Mouse (Mus musculus): ENCODE measurements around the gene Aff3. TPM values are rescaled to one million over a fixed set of nuclear protein-coding genes. Genes with fewer than 3 reads are reported as not detected.
"Not testable (repeated sequence)": the region's sequence is repeated elsewhere in the genome, so short reads cannot be mapped to it uniquely, and the experiment has no call there.

Gene Aff3
- polyA plus RNA-seq, 1 experiment from 2014 or later = 20.6 TPM

GRCm38 (mm10) chr1:38439751-38440470 is 224.8 kb downstream of the Aff3 start:
- Histone ChIP-seq H3K4me2 (replicated peaks) (0 out of 2 replicates have a peak overlapping the region, but pooled peaks have one; percentile 11), H3K9ac (no peak overlapping the region), H3K9me3 (no peaks in the 10 kb centered on the region), H3K27ac (no peak overlapping the region), H3K36me3 (no peaks in the 10 kb centered on the region), H3K27me3 (no peaks in the 10 kb centered on the region), H3K4me1 (peaks cover 66% of the 10 kb centered on the region), H3K4me3 (no peak overlapping the region)
- no peak for ATAC-seq (ENCODE audit: low FRiP score, low read depth)
- WGBS = 20% methylated on average over 4 of the region's 4 CpGs

- Histone ChIP-seq H3K4me1 (peaks cover 66% of the 10 kb centered on the region), H3K36me3 (no peaks in the 10 kb centered on the region), H3K27ac (peak overlapping the region; percentile 28; the same call in 1 of the 2 replicates), H3K4me2 (replicated peaks) (0 out of 2 replicates have a peak overlapping the region, but pooled peaks have one; percentile 19), H3K9me3 (no peaks in the 10 kb centered on the region), H3K4me3 (no peak overlapping the region), H3K9ac (no peak overlapping the region), H3K27me3 (no peaks in the 10 kb centered on the region)
- WGBS = 36% methylated on average over 4 of the region's 4 CpGs
- ATAC-seq (ENCODE audit: low FRiP score, low read depth) = no peak
Observed at GRCm38 (mm10) chr1:38438447-38438846, 226.3 kb downstream of the Aff3 start.

- H3K36me3 ChIP-seq = no peaks in the 10 kb centered on the region
- ATAC-seq (ENCODE audit: low FRiP score, low read depth) = no peak
- H3K4me3 ChIP-seq = no peak overlapping the region
- no peak overlapping the region for H3K27ac ChIP-seq
- 58% methylated on average over 4 of the region's 4 CpGs for WGBS
- H3K9ac ChIP-seq = no peak overlapping the region
- no peaks in the 10 kb centered on the region for H3K27me3 ChIP-seq
- peaks cover 66% of the 10 kb centered on the region for H3K4me1 ChIP-seq
- no peak overlapping the region for H3K4me2 ChIP-seq (replicated peaks)
- no peaks in the 10 kb centered on the region for H3K9me3 ChIP-seq
Observed at GRCm38 (mm10) chr1:38437671-38438070, 227.1 kb downstream of the Aff3 start.

- peak overlapping the region; percentile 52 for H3K27ac ChIP-seq
- peak; percentile 83 for ATAC-seq (ENCODE audit: low FRiP score, low read depth)
Observed at GRCm38 (mm10) chr1:38436471-38437340, 228.0 kb downstream of the Aff3 start.

GRCm38 (mm10) chr1:38430311-38430710 is 234.4 kb downstream of the Aff3 start:
- not testable (repeated sequence) for H3K36me3 ChIP-seq; H3K9me3 ChIP-seq; ATAC-seq (ENCODE audit: low FRiP score, low read depth); H3K4me2 ChIP-seq (replicated peaks); H3K4me3 ChIP-seq; H3K9ac ChIP-seq; H3K27ac ChIP-seq; H3K4me1 ChIP-seq; H3K27me3 ChIP-seq
- WGBS = 95% methylated on average over 12 of the region's 12 CpGs

More at GRCm38 (mm10) chr1:38436471-38437340, 228.0 kb downstream of the Aff3 start:
- no peak overlapping the region for H3K4me3 ChIP-seq
- H3K36me3 ChIP-seq = no peaks in the 10 kb centered on the region
- 16% methylated on average over 12 of the region's 12 CpGs for WGBS
- no peak overlapping the region for H3K9ac ChIP-seq
- H3K4me2 ChIP-seq (replicated peaks) = no peak overlapping the region
- H3K27me3 ChIP-seq = no peaks in the 10 kb centered on the region
- H3K9me3 ChIP-seq = no peaks in the 10 kb centered on the region
- H3K4me1 ChIP-seq = peaks cover 57% of the 10 kb centered on the region

- no peaks in the 10 kb centered on the region for H3K27me3 ChIP-seq
- H3K36me3 ChIP-seq = peaks cover 9% of the 10 kb centered on the region; the same call in 1 of the 2 replicates
- H3K27ac ChIP-seq = no peak overlapping the region
- ATAC-seq (ENCODE audit: low FRiP score, low read depth) = no peak
- H3K4me1 ChIP-seq = 0 out of 2 replicates have a peak, but pooled peaks cover 4% of the 10 kb centered on the region
- no peaks in the 10 kb centered on the region for H3K9me3 ChIP-seq
- H3K4me3 ChIP-seq = no peak overlapping the region
- 61% methylated on average over 13 of the region's 13 CpGs for WGBS
- no peak overlapping the region for H3K9ac ChIP-seq
- no peak overlapping the region for H3K4me2 ChIP-seq (replicated peaks)
Observed at GRCm38 (mm10) chr1:38428708-38429683, 235.8 kb downstream of the Aff3 start.

- Histone ChIP-seq H3K9ac (no peak overlapping the region), H3K27ac (no peak overlapping the region), H3K9me3 (no peaks in the 10 kb centered on the region), H3K4me2 (replicated peaks) (no peak overlapping the region), H3K36me3 (no peaks in the 10 kb centered on the region; the same call in 1 of the 2 replicates), H3K27me3 (no peaks in the 10 kb centered on the region), H3K4me3 (no peak overlapping the region), H3K4me1 (peaks cover 17% of the 10 kb centered on the region)
- 94% methylated on average over 6 of the region's 6 CpGs for WGBS
- ATAC-seq (ENCODE audit: low FRiP score, low read depth) = no peak
Observed at GRCm38 (mm10) chr1:38422921-38423320, 241.8 kb downstream of the Aff3 start.

- Histone ChIP-seq H3K4me1 (peaks cover 28% of the 10 kb centered on the region), H3K9ac (no peak overlapping the region), H3K9me3 (no peaks in the 10 kb centered on the region), H3K4me3 (no peak overlapping the region), H3K4me2 (replicated peaks) (no peak overlapping the region), H3K27ac (no peak overlapping the region), H3K27me3 (no peaks in the 10 kb centered on the region), H3K36me3 (peaks cover 5% of the 10 kb centered on the region)
- ATAC-seq (ENCODE audit: low FRiP score, low read depth) = no peak
- WGBS = 73% methylated on average over 4 of the region's 4 CpGs
Observed at GRCm38 (mm10) chr1:38419331-38419730, 245.4 kb downstream of the Aff3 start.

- Histone ChIP-seq H3K9me3 (no peaks in the 10 kb centered on the region), H3K36me3 (peaks cover 5% of the 10 kb centered on the region), H3K9ac (no peak overlapping the region), H3K4me2 (replicated peaks) (no peak overlapping the region), H3K4me1 (peaks cover 20% of the 10 kb centered on the region), H3K4me3 (no peak overlapping the region), H3K27me3 (no peaks in the 10 kb centered on the region), H3K27ac (0 out of 2 replicates have a peak overlapping the region, but pooled peaks have one; percentile 22)
- WGBS = 63% methylated on average over 12 of the region's 12 CpGs
- ATAC-seq (ENCODE audit: low FRiP score, low read depth) = no peak
Observed at GRCm38 (mm10) chr1:38418181-38419032, 246.3 kb downstream of the Aff3 start.

- Histone ChIP-seq H3K27me3 (no peaks in the 10 kb centered on the region), H3K9ac (no peak overlapping the region), H3K4me1 (peaks cover 20% of the 10 kb centered on the region), H3K4me2 (replicated peaks) (peak overlapping the region; percentile 3), H3K9me3 (no peaks in the 10 kb centered on the region), H3K4me3 (no peak overlapping the region), H3K27ac (no peak overlapping the region), H3K36me3 (peaks cover 5% of the 10 kb centered on the region)
- WGBS = 27% methylated on average over 12 of the region's 12 CpGs
- ATAC-seq (ENCODE audit: low FRiP score, low read depth) = no peak
Observed at GRCm38 (mm10) chr1:38417196-38417595, 247.6 kb downstream of the Aff3 start.

- H3K4me2 ChIP-seq (replicated peaks) = no peak overlapping the region
- H3K36me3 ChIP-seq = peaks cover 5% of the 10 kb centered on the region
- ATAC-seq (ENCODE audit: low FRiP score, low read depth) = no peak
- H3K27ac ChIP-seq = no peak overlapping the region
- no peaks in the 10 kb centered on the region for H3K27me3 ChIP-seq
- no peaks in the 10 kb centered on the region for H3K9me3 ChIP-seq
- WGBS = 91% methylated on average over 6 of the region's 6 CpGs
- H3K4me3 ChIP-seq = no peak overlapping the region
- peaks cover 30% of the 10 kb centered on the region for H3K4me1 ChIP-seq
- H3K9ac ChIP-seq = no peak overlapping the region
Observed at GRCm38 (mm10) chr1:38415511-38415910, 249.2 kb downstream of the Aff3 start.

All from limb, embryonic 13.5 days (tissue).